Mouse (Mus musculus) left cerebral cortex, postnatal 36 days (tissue): ENCODE measurements around the gene Meis1. TPM values are rescaled to one million over a fixed set of nuclear protein-coding genes. Genes with fewer than 3 reads are reported as not detected.

Experiments used
- DNase-seq, 2 experiments: peaks; one replicate each; pipeline ENCODE4 v3.0.0; 2021 to 2022; ENCODE audit warnings: low spot score in 2 of 2, mixed read lengths in 1 of 2
- intact Hi-C: fragments of 180-260 bp; cut with DNase I; formaldehyde crosslinking; loops from one replicate; pipeline ENCODE4 v1.15.1; 2025
- total RNA-seq, 2 experiments: library from RNA; stranded (reverse); gene quantifications; 2 replicates each; pipeline ENCODE4 v1.2.3; 2021

Gene Meis1
- total RNA-seq, 2 experiments from 2014 or later: 4.6 to 7.0 TPM

- intact Hi-C loops: no loop called here
- DNase-seq: peak in 1 of 2 experiments; percentile 12
Observed at GRCm38 (mm10) chr11:18957805-18958770, 60.7 kb downstream of the Meis1 start.

DNA sequence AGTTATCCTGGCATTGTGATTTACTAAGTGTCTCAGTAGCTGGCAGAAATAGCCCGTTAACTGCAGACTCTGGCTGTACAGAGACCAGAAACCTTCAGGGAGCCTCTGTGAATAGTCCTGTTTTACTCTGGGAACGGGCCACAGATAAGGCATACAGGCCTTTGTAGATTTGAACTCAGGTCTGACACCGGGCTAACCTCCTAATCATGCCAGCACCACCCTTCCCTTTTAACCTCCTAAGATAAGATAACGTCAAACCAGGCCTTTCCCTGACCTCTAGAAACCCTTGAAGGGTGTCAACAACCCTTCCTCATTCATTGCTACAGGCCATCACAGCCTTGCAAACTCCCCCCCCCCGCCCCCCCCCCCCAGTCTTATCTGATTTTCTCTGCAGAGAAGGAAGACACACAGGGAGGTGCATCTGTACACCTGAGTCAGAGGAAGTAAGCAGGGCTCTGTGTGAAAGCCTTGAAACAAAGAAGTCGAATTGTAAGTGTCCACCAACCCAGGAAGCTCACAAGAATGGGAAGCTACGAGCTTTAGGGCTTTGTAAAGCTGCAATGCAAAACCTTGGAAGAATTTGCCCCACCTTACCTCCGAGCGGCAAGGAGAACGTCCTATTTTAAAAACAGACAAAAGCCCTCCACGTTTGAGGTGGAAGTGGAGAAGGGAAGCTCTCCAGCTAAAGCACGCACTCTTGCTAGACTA lies 61.5 kb downstream of the Meis1 start:
- no peak for DNase-seq
- intact Hi-C loops: no loop called here

GRCm38 (mm10) chr11:18955969-18956368 lies 62.8 kb downstream of the Meis1 start:
- intact Hi-C loops: no loop called here
- DNase-seq: no peak

DNA sequence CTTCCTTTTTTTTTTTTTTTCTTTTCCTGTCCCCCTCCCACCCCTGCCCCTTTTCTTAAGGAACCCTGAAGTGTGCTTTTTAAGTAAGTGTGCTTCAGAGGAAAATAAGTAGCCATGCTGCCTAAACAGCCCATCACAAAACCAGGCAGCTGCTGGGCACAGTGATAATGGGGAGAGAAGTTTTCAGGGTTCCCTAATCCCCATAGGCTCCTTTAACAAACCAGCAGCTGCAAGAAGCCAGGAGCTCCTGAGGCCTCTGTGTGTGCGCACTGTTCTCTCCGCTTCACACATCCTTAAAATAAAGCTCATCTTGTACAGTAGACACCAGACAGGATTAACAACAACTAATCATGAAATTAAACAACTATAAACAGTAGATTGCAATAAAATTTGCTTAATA lies 63.9 kb downstream of the Meis1 start:
- no peak for DNase-seq
- intact Hi-C loops: no loop called here

DNA sequence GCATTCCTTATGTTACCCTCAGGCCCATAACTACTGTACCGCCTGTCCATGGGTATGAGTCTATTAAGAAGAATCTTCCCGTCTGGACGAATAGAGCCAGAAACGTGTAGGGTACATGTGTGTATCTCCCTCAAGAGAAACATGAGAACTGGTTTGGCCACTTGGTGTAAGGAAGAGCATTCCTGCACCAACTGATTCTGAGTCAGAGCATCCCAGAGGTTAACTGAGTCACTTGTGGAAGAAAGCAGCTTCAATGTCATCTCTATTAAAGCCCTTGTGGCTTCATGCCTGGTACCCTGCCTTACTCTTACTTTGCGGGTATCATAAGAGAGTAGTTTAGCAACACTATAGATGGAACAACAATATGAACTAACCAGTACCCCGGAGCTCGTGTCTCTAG lies 64.9 kb downstream of the Meis1 start:
- intact Hi-C loops: no loop called here
- DNase-seq: no peak

GRCm38 (mm10) chr11:18948600-18949295 lies 70.0 kb downstream of the Meis1 start:
- intact Hi-C loops: no loop called here

DNA sequence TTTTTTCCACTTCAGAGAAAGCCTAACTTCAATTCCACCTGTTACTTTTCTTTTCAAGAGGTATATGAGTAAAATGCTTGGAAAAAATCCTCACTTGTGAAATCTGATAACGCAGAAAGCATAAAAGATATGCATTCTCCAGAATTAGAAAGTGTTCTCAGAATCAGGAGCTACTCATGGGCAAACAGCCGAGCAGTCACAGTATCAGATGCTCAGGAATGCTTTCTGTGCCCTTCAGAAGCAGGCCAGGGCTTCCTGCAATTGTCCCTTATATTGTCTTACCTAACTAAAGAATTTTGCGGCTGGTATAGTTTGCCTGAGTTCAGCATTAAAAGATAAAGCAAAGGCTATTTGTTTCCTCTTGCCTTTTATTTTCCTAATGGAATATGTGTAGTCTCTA lies 71.4 kb downstream of the Meis1 start:
- intact Hi-C loops: no loop called here
- no peak for DNase-seq

More at GRCm38 (mm10) chr11:18948600-18949295, 70.0 kb downstream of the Meis1 start:
- DNase-seq: no peak

DNA sequence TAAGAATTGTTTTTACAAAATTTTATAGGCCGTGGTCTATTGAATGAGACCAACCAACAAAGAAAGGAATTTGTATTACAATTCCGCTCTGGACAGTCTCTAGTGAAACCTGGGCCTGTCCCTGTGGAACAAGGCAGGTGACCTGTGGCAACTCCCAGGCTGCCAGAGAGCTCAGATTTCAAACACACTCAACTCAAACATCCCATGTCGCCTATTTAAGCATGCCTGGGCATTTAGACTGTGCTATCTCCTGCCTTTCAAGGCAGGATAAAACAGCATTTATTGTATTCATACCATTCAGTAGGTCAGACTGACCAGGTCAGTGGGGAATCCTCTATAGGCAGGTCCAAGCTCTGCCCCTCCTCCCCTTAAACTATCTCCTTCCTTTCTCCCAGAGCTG lies 73.0 kb downstream of the Meis1 start:
- intact Hi-C loops: no loop called here
- DNase-seq: no peak

DNA sequence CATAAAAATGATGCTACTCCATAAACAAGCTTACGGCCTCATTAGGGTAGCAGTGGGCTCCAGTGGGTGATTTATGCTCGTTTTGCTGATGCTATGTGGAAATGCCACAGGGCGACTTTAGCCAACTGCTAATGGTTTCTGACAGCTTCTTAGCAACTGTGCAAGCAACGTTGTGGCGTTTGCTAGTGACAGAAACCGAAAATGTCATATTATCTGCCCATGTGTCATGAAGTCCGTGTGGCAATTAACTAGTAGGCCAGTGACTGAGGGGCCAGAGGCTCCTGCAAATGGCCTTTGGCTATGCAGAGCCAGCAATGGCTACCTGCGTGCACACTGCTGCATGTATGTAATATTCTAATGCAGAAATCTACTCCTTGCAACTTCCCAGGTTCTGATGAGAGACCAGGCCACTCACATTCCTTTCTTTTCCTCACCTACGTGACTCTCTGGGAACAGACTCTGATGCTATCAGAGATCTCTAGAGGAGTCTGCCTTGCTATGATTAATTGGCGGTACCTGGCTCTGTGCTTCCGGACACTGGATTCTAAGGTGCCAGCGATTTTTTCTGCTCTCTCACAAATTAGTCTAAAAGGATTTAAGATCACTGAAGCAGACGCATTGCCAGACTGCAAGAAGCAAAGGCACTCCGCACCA lies 73.7 kb downstream of the Meis1 start:
- DNase-seq: no peak
- intact Hi-C loops: no loop called here

DNA sequence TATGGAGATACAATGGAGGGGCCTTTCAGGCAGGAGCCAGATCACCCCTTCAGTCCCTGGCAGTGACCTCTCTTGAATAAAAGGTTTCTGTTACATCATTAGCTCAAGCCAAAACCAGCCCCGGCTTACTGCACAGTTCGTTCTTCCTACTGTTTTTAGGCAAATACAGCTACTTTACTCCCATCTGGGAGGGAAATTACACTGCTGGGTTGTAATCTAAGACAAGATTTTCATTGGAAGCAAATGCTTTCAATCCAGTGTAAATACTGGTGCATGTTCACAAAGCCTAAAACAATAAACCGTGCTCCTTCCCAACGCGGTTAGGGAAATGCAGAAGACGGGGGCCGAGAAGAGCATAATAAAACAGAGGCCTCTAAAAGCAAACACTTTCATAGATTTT lies 74.6 kb downstream of the Meis1 start:
- DNase-seq: no peak
- intact Hi-C loops: no loop called here

- intact Hi-C loops: no loop called here
- no peak for DNase-seq
Observed at GRCm38 (mm10) chr11:18942990-18943389, 75.8 kb downstream of the Meis1 start.

- intact Hi-C loops: no loop called here
- DNase-seq: no peak
Observed at GRCm38 (mm10) chr11:18940916-18941315, 77.9 kb downstream of the Meis1 start.

GRCm38 (mm10) chr11:18934921-18935320 lies 83.9 kb downstream of the Meis1 start:
- no peak for DNase-seq
- intact Hi-C loops: no loop called here

- DNase-seq: no peak
- intact Hi-C loops: no loop called here
Observed at GRCm38 (mm10) chr11:18931001-18931874, 87.5 kb downstream of the Meis1 start.

GRCm38 (mm10) chr11:18929779-18930728 lies 88.7 kb downstream of the Meis1 start:
- intact Hi-C loops: no loop called here

GRCm38 (mm10) chr11:18927351-18927750 lies 91.4 kb downstream of the Meis1 start:
- intact Hi-C loops: no loop called here
- DNase-seq: no peak

More at GRCm38 (mm10) chr11:18929779-18930728, 88.7 kb downstream of the Meis1 start:
- DNase-seq: no peak

- no peak for DNase-seq
- intact Hi-C loops: no loop called here
Observed at GRCm38 (mm10) chr11:18926798-18927197, 92.0 kb downstream of the Meis1 start.
